Mouse (Mus musculus) gastrocnemius, postnatal 4 days (tissue): Measurements from ENCODE around the gene Zbtb20. TPM values are rescaled to one million over a fixed set of nuclear protein-coding genes. Genes with fewer than 3 reads are reported as not detected.

Experiments used
- DNase-seq, 2 experiments: peaks; one replicate each; pipeline ENCODE4 v3.0.0; 2021 to 2022; ENCODE audit warnings: low spot score in 2 of 2, mixed read lengths in 2 of 2
- total RNA-seq, 2 experiments: library from RNA; stranded (reverse); gene quantifications; 2 replicates each; pipeline ENCODE4 v1.2.3; 2021

Zbtb20 gene
- total RNA-seq, 2 experiments from 2014 or later = 93.9 to 114 TPM

DNA sequence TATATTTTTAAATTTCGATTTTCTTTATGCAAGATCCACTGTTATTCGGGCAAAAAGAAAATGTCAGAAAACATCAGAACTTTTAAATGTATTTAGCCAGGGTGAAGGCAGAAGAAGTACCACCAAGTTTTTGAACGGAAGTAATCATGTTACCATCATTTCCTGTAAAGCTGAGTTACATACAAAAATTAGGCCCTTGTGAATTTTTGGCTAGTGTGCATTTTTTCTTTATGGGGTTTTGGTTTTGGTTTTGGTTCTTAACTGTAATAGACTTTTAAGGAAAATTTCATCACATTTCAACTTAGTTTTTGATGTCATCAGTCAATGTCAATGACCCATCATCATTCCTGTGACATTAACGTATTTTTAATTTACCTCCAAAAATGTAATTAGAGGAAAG, 514.7 kb downstream of the Zbtb20 start:
- DNase-seq = no peak

DNA sequence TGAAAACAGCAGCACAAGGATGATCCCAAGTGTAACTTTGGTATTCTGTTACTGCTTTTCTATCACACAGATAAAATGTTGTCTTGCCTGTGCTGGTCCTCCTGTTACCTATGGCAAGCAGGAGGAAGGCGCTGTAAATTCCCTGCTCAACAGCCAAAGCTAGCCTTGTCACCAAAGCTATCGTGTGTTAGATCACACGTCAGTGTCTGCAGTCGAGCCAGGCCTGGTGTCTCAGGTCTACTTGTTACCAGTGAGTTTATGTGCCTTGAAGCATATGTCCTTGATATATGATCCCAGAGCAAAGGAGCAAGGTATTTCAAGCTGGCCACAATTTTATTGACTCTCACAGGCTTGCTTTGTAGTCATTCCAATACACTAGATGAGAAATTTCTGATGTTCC, 517.7 kb downstream of the Zbtb20 start:
- DNase-seq = no peak

DNA sequence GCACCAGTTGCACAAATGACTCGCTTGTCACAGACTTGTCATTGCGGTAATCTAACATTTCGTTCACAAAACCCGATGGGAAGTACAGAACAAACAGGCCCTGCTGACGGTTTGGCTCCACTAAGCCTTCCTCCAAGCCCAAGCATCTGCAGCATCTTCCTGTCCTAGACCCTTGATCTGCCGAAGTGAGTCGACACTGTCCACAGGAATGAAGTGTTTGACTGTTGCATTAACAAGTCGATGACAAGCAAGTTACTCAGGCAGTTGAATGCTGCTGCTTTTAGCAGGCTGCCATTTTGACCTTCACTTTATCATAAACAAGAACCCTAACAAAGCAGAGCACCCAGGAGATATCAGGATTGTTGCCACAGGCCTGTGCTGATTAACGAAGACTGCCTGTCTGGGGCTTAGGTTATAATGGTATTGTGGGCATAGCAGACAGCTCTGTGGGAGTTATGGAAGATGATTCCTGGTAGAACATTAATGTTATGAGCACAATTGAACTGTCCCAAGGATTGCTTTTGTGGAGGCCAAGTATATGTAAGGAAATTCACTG, 518.4 kb downstream of the Zbtb20 start:
- DNase-seq = no peak

DNA sequence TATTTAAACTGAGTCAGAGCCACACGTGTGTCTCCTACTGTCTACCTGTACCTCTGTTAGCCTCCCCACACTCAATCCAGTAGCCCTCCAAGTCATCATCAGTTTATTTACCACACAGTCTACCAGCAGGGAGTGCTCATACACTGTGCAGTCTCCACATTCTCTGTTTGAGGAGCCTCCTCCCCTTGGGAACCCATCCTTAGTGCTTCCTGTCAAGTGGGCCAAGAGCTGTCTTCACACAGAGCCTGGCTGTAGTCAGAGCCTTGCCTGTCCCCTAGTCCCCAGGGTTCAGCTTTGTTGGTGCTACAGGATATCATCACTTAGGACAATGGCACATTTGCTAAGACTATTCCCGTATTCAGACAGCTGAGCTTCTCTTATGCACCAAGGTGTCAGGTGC, 519.1 kb downstream of the Zbtb20 start:
- no peak for DNase-seq

DNA sequence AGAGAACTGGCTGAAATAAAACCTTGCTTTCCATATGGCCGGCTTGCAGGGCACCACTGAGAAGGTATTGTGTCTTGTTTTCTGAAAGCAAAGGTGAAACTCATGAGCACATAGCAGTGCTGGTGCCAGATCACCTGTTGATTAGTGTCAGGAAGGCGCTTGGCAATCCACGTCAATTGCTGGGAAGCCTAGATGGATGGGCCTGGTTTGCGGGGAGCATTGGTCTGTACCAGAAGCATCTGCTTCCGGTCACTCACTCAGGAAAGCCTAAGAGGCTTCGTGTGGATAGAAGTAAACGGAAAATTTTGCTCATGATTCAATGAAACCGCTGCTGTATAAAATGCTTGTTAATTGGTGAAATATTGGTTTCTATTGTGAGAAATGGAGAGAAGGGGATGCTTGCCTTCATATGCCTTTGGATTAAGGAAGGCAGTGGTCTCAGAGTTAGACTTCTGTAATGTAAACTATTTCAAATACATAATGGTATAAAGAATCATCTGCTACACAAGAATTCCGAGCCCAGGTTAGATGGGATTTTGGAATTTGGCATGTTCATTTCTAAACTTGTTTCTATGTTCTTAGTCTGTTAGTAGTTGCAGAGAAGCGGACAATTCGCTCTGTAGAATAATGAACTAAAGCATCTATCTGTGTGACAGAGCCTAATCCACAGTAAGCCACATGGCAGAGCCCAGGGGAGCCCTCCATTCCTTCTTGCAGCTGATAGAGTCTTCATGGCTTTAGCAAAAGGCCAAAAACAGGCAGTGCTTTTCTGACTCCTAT, 521.4 kb downstream of the Zbtb20 start:
- DNase-seq = no peak

DNA sequence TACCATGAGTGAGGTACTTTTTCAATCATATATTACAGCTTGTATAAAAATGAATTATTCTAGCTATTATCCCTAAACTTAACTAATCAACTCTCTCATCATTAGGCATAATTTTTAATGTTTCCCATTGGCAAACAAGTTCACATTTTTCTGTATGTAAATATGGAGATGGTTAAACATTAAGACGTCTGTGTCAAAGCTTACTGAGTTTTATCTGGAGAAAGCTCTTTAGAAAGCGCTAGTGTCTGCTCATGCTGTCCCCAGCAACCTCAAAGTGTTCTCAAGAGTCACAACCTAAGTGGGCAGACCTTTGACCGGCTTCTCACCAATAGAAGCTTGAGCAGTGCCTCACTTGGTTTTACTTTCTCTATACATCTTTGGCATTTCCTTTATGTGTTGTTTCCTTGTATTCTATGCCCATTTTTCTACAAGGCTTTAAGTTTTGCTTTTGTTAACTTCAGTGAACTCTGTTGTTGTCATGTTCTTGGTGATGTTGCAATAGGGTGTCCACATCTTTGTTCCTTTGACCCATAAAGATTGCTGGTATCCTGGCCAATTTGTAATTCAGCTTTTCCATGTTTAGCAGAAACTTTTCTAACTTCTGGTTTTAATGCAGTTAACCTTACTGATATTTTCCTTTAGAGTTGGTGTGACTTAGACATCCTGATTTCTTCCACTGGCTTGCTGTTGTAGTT, 522.1 kb downstream of the Zbtb20 start:
- DNase-seq = no peak

DNA sequence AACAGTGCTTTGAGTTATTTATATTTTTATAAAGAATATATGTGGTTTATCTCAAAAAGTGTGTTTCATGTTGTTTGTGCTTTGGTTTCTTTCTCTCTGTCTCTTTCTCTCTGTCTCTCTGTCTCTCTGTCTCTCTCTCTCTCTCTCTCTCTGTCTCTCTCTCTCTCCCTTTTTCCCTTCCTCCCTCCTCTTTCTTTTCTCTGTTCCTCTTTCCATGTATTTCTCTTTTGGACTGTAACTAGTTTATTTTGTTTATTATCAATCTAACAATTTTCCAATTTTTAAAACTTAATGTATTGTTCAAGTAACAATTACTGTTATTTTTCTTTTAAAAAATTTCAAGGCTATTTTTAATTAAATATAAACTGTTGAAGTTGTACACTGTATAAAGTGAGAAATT, 523.7 kb downstream of the Zbtb20 start:
- DNase-seq = no peak

DNA sequence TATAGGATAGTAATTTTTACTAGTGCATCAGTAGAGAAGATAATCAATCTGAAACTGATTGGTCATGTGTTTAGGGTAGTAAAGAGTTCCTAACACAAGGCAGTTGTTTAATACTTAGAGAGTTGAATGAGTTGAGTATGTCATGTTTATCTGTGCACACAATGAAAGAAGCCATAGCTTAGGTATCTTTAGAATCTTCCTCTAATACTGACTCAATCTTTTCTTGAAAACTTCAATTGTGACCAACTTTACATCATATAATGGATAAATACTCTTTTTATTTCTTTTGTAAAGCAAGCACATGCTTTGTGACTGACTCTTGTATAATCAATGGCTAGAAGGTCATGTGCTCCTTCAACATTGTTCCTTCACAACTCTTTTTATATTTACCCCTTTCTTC, 524.4 kb downstream of the Zbtb20 start:
- DNase-seq = no peak

DNA sequence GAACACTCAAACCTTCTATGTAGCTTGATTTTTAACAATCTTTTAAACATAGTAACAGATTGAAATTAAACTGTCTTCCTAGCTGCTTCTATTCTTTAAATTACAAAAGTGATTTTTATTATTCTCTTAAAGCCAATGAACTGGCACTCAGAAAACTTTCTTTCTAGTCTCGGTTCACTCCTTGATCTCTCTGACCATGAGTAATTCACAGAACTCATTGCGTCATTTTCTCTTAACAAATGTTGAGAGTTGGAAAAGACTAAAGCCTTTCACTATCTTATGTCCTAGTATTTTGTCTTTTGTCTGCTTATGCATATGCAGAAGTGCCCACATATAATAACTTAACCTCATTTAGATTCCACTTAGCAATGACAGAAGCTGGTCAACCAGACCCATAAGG, 525.3 kb downstream of the Zbtb20 start:
- DNase-seq = no peak

DNA sequence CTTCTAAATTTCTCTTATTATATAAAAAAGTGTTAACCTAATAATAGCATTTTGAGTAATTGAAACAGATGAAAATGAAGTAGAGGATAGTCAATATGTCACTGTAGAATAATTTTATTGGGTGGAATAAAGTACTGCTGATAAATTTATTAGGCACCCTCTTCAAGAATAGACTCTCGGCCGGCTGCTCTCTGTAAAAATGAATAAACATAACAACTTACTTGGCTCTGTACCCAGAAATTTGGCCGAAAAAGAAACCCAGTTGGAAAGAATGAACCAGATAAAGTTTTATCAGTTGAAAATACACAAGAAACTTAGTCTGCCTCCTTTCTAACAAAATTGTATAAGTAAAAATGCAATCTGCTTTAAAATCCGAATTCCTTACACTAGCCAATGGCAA, 527.2 kb downstream of the Zbtb20 start:
- DNase-seq = no peak

DNA sequence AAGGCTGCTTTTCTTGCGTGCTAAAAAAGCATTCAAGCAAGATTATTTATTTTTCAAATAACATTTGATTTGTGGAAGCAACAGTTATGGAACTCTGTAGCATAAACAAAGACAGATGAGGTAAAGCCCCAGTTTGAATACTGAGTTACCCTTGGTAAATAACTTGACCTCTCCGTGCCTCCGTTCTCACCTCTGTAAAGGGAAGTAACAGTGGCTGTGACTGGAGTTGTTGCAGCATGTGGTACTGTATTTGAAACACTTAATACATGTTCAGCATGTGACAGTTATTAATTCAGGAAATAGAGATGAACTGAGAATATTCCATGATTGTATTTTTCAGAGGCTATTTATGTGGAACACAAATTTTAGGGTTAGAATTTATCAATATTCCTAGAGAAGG, 529.4 kb downstream of the Zbtb20 start:
- DNase-seq = no peak

DNA sequence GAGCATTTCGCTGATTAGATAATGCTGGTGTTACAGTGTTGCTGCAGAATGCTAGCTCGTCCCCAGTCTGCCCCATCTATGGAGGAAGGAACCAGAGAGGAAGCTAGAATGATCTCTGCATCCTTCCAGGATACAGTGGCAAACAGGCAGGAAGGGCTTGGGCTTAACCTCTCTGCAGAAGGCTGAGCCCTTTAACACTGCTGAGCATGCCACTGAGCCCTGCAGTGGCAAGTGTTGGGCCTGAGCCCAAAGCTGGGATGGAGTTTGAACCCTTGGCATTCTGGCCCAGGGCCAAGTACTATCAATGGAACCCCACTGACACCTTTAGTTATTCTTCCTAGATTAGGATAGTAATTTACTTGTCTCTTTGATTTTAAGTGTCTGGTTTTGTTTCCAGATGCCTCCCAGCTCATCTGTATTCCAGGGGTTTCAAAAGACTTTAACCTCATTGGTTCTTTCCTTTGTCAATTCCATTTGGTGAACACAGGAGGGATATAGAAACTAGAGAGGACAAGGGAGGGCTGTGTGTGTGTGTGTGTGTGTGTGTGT, 532.0 kb downstream of the Zbtb20 start:
- DNase-seq = no peak

DNA sequence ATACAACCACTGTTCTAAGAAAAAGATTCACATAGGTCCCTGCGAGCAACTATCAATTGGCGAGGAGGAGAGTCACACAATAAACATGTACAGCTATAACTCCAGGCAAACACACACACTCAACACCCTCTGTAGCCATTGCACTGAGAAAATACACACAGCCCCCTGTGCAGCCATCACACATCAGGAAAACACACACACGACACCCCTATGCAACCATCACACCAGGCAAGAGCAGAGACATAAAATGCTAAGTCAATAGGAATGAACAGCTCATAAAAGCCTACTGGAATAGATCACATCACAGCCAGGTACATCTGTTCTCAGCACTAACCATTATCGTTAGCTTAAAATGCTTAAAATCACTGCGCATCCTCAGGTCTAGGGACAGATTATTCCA, 532.9 kb downstream of the Zbtb20 start:
- DNase-seq = no peak

DNA sequence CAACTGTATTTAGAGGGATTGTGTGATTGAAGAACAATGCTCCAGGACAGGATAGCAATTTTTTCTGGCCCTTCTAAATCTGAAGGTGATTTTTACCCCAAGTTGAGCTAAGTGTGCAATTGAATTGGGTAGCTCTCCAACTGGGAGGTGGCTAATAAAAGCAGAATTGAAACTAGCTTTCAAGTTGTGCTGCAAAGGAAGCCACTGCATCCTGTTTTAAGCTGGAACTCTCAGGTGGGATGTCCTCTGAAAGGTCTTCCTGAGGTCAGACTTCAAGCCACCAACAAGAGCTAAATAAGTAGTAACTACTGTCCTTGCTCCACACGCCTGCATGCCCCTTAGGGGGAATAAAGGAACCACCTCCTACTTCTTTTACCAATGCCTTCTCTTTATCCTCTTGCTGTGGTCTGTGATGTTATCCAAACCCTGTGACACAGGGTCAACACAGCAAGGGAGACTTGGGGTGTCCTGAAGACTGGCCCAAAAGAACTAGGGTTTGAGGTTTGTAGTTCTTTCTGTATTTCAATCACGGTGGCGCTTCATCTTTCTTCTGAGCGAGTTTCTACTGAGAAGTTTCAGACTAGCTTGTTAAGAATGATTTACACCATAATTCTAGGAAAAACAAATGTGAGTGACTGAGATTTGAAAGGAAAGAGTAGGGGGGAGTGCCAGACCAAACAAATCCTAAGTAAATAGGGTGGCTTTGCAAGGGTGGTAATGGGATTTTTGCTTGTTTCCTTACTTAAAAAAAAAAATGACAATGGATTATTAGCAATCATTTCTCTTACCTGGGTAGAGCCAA, 533.6 kb downstream of the Zbtb20 start:
- DNase-seq = no peak

DNA sequence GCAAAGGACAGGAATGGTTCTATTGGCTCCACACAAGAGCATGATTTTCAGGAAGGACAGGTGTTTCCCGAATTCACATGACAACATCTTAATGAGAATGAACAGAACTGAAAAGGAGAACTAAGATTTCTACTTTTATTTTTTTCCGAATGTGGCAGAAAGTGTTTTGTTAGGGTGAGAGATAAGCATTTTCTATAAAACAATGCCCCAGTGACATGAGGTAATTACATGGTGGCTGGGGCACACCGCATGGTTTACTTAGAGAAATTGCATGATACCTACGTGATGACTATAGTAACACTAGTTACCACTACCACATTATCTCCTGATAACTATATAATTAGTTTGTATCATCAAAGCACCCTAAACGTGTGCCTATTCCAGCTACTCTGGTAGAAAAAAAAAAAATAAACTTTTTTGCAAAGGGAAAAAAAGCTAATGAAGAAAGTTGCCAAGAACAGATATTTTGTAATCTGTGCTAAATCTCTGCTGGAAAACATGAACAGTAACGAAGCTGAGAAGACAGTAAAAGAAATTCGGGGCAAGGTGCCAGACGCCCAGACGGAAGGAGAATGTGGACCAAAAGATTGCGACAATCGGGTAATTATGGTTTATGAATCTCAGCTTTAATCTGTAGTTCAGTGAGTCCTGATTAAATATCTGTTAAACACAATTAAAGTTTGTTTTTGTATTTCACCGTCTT, 534.4 kb downstream of the Zbtb20 start:
- DNase-seq = peak in 1 of 2 experiments; percentile 28

DNA sequence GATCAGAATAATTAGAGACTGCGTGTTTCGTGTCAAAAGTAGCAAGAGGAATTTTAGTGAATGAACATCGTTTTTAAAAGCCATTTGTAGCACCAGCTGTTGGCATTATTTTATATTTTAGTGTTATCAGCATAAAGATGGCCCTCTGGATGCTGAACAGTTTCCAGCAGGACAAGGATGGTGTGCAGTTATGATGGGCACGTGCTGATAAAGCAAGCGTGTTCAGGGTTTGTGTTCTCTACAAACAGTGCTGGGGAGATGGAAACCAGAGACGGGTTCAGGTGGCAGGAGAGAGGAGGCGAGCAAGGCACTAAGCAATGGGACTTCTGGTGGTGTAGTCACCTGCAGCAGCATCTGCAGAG, 534.9 kb downstream of the Zbtb20 start:
- DNase-seq = no peak

DNA sequence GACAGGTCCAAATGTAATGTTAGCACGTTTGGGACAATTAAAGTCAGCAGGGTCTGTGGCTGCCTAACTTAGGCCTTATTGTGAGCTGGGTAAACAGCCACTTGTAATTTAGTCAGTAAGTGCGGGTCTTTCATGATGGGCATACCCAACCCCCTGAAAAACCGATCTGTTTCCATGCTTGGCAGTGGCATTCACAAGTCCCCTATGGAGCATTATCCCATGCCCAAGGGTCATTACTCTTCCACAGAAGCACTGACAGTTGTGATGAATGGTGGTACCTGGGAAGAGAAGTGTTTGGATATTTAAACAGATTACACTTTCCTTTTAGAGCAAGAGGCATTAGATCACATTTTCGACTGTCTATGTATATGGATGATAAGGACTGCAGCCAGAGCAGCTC, 540.2 kb downstream of the Zbtb20 start:
- DNase-seq = no peak

DNA sequence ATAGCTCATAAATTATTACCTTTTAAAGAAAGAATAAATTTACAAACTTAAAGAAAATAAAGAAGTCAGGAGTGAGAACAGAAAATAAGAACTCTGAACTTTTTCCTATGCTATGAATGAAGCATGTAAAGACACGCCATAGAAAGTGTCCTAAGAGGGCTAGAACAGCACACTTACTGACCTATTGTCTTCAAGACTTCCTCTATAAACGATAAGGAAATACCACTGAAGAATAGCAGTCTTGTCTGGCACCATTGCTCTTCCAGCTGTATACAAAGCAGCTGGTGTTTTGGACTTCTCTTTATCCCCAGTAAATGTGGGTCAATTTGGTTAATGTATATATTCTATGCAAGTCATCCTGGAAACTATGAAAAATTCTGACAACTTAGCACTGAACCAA, 544.2 kb downstream of the Zbtb20 start:
- no peak for DNase-seq

DNA sequence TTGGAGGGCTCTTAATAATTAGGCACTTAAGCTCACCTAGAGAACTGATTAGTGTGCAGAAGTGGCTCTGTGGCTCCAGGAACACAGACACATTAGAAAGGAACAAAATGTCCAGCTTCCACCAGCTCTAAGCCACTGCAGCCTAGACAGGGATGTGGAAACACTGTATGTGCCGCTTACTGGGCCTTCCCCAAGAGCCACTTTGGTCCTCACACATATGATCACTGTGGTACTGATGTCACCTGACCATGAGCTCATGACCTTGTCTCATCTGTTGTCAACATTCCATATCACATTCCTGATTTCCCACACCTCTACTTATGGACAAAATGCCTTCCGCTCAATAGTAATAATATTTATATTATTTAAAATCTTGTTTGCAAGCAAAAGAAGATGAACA, 553.3 kb downstream of the Zbtb20 start:
- no peak for DNase-seq

DNA sequence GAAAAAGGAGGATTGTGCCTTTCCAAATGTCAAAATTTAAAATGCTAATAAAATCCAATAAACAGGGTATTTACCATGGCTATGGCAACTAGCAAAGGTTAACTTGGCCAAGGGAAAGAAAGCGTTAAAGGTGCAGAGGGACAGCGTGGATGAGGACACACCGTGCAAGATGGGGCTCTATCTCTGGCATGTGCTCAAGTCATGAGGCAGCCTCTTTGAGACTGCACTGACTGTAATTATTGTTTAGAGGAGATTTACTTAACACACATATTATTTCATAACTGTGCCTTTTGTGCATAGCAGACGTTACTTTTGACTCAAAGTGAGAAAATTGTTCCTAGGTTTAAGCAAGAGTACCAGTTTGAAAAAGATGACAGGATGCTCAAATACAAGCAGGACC, 554.3 kb downstream of the Zbtb20 start:
- DNase-seq = no peak
